Mouse (Mus musculus): ENCODE measurements around the gene Bckdha. TPM values are rescaled to one million over a fixed set of nuclear protein-coding genes. Genes with fewer than 3 reads are reported as not detected.

Gene Bckdha
- polyA plus RNA-seq, 1 experiment from 2014 or later: 47.0 TPM

GRCm38 (mm10) chr7:25676085-25676781, 17.5 kb upstream of the Bckdha start:
- Histone ChIP-seq H3K4me1 (ENCODE audit: control insufficient read depth, insufficient read depth, low read length) (peaks cover 12% of the 10 kb centered on the region; the same call in 1 of the 2 replicates), H3K9me3 (ENCODE audit: control insufficient read depth, low read length) (no peaks in the 10 kb centered on the region), H3K9ac (ENCODE audit: low read depth, low read length) (no peak overlapping the region), H3K27me3 (replicated peaks; ENCODE audit: control insufficient read depth, insufficient read depth, low read length) (peaks cover 36% of the 10 kb centered on the region), H3K4me3 (ENCODE audit: low read depth, low read length) (no peak overlapping the region), H3K36me3 (ENCODE audit: control insufficient read depth, insufficient read depth, low read length) (no peaks in the 10 kb centered on the region), H3K27ac (replicated peaks; ENCODE audit: low read depth, low read length) (no peak overlapping the region), H3K4me2 (ENCODE audit: low read depth, low read length) (0 out of 2 replicates have a peak overlapping the region, but pooled peaks have one; percentile 4)
- peak; percentile 19; the same call in 1 of the 2 replicates for ATAC-seq (ENCODE audit: low read depth)
- 53% methylated on average over 15 of the region's 15 CpGs for WGBS
- DNase-seq (ENCODE audit: low spot score): peak; percentile 79

GRCm38 (mm10) chr7:25675405-25675804, 16.6 kb upstream of the Bckdha start:
- H3K9me3 ChIP-seq (ENCODE audit: control insufficient read depth, low read length): no peaks in the 10 kb centered on the region
- 0 out of 2 replicates have a peak overlapping the region, but pooled peaks have one; percentile 28 for H3K4me3 ChIP-seq (ENCODE audit: low read depth, low read length)
- H3K27me3 ChIP-seq (replicated peaks; ENCODE audit: control insufficient read depth, insufficient read depth, low read length): peaks cover 36% of the 10 kb centered on the region
- no peaks in the 10 kb centered on the region for H3K36me3 ChIP-seq (ENCODE audit: control insufficient read depth, insufficient read depth, low read length)
- ATAC-seq (ENCODE audit: low read depth): no peak
- H3K4me1 ChIP-seq (ENCODE audit: control insufficient read depth, insufficient read depth, low read length): peaks cover 10% of the 10 kb centered on the region; the same call in 1 of the 2 replicates
- H3K27ac ChIP-seq (replicated peaks; ENCODE audit: low read depth, low read length): no peak overlapping the region
- H3K4me2 ChIP-seq (ENCODE audit: low read depth, low read length): peak overlapping the region; percentile 49; the same call in 1 of the 2 replicates
- DNase-seq (ENCODE audit: low spot score): no peak
- WGBS: 41% methylated on average over 6 of the region's 6 CpGs
- no peak overlapping the region; the same call in 1 of the 2 replicates for H3K9ac ChIP-seq (ENCODE audit: low read depth, low read length)

GRCm38 (mm10) chr7:25674719-25675300, 16.0 kb upstream of the Bckdha start, which contains the start of gene Tmem91:
Tmem91 (minus strand) TSS chr7:25675166.
- Histone ChIP-seq H3K27me3 (replicated peaks; ENCODE audit: control insufficient read depth, insufficient read depth, low read length) (peaks cover 36% of the 10 kb centered on the region), H3K9me3 (ENCODE audit: control insufficient read depth, low read length) (no peaks in the 10 kb centered on the region), H3K9ac (ENCODE audit: low read depth, low read length) (peak within 1 kb of the TSS; percentile 32), H3K27ac (replicated peaks; ENCODE audit: low read depth, low read length) (no peak within 1 kb of the TSS), H3K4me3 (ENCODE audit: low read depth, low read length) (peak within 1 kb of the TSS; percentile 28), H3K36me3 (ENCODE audit: control insufficient read depth, insufficient read depth, low read length) (no peaks in the 10 kb centered on the region), H3K4me2 (ENCODE audit: low read depth, low read length) (peak within 1 kb of the TSS; percentile 49), H3K4me1 (ENCODE audit: control insufficient read depth, insufficient read depth, low read length) (peaks cover 4% of the 10 kb centered on the region; the same call in 1 of the 2 replicates)
- peak; percentile 35; the same call in 1 of the 2 replicates for ATAC-seq (ENCODE audit: low read depth)
- DNase-seq (ENCODE audit: low spot score): no peak
- 2% methylated on average over 24 of the region's 29 CpGs for WGBS

GRCm38 (mm10) chr7:25674297-25674696, 15.5 kb upstream of the Bckdha start:
- peaks cover 36% of the 10 kb centered on the region for H3K27me3 ChIP-seq (replicated peaks; ENCODE audit: control insufficient read depth, insufficient read depth, low read length)
- peaks cover 4% of the 10 kb centered on the region; the same call in 1 of the 2 replicates for H3K4me1 ChIP-seq (ENCODE audit: control insufficient read depth, insufficient read depth, low read length)
- H3K9ac ChIP-seq (ENCODE audit: low read depth, low read length): no peak overlapping the region
- no peak for ATAC-seq (ENCODE audit: low read depth)
- no peak overlapping the region for H3K27ac ChIP-seq (replicated peaks; ENCODE audit: low read depth, low read length)
- WGBS: 24% methylated on average over 9 of the region's 9 CpGs
- peaks cover under 1% of the 10 kb centered on the region; the same call in 1 of the 2 replicates for H3K36me3 ChIP-seq (ENCODE audit: control insufficient read depth, insufficient read depth, low read length)
- H3K4me2 ChIP-seq (ENCODE audit: low read depth, low read length): peak overlapping the region; percentile 49; the same call in 1 of the 2 replicates
- DNase-seq (ENCODE audit: low spot score): no peak
- peak overlapping the region; percentile 28 for H3K4me3 ChIP-seq (ENCODE audit: low read depth, low read length)
- no peaks in the 10 kb centered on the region for H3K9me3 ChIP-seq (ENCODE audit: control insufficient read depth, low read length)

- peaks cover 4% of the 10 kb centered on the region; the same call in 1 of the 2 replicates for H3K4me1 ChIP-seq (ENCODE audit: control insufficient read depth, insufficient read depth, low read length)
- H3K4me3 ChIP-seq (ENCODE audit: low read depth, low read length): no peak overlapping the region
- no peak for ATAC-seq (ENCODE audit: low read depth)
- peaks cover 36% of the 10 kb centered on the region for H3K27me3 ChIP-seq (replicated peaks; ENCODE audit: control insufficient read depth, insufficient read depth, low read length)
- 51% methylated on average over 4 of the region's 4 CpGs for WGBS
- no peak for DNase-seq (ENCODE audit: low spot score)
- H3K9ac ChIP-seq (ENCODE audit: low read depth, low read length): no peak overlapping the region
- H3K9me3 ChIP-seq (ENCODE audit: control insufficient read depth, low read length): no peaks in the 10 kb centered on the region
- peaks cover 16% of the 10 kb centered on the region; the same call in 1 of the 2 replicates for H3K36me3 ChIP-seq (ENCODE audit: control insufficient read depth, insufficient read depth, low read length)
- H3K4me2 ChIP-seq (ENCODE audit: low read depth, low read length): no peak overlapping the region
- no peak overlapping the region for H3K27ac ChIP-seq (replicated peaks; ENCODE audit: low read depth, low read length)
Measured at GRCm38 (mm10) chr7:25672442-25672841, 13.7 kb upstream of the Bckdha start.

- Histone ChIP-seq H3K9me3 (ENCODE audit: control insufficient read depth, low read length) (no peaks in the 10 kb centered on the region), H3K4me2 (ENCODE audit: low read depth, low read length) (no peak overlapping the region), H3K27me3 (replicated peaks; ENCODE audit: control insufficient read depth, insufficient read depth, low read length) (peaks cover 34% of the 10 kb centered on the region), H3K4me1 (ENCODE audit: control insufficient read depth, insufficient read depth, low read length) (peaks cover 4% of the 10 kb centered on the region; the same call in 1 of the 2 replicates), H3K9ac (ENCODE audit: low read depth, low read length) (no peak overlapping the region), H3K4me3 (ENCODE audit: low read depth, low read length) (no peak overlapping the region), H3K27ac (replicated peaks; ENCODE audit: low read depth, low read length) (no peak overlapping the region), H3K36me3 (ENCODE audit: control insufficient read depth, insufficient read depth, low read length) (peaks cover 16% of the 10 kb centered on the region; the same call in 1 of the 2 replicates)
- ATAC-seq (ENCODE audit: low read depth): no peak
- 79% methylated on average over 2 of the region's 2 CpGs for WGBS
- DNase-seq (ENCODE audit: low spot score): no peak
Measured at GRCm38 (mm10) chr7:25671686-25672085, 12.9 kb upstream of the Bckdha start.

GRCm38 (mm10) chr7:25670096-25670495, 11.3 kb upstream of the Bckdha start:
- H3K27ac ChIP-seq (replicated peaks; ENCODE audit: low read depth, low read length): no peak overlapping the region
- no peak overlapping the region for H3K4me3 ChIP-seq (ENCODE audit: low read depth, low read length)
- no peaks in the 10 kb centered on the region for H3K9me3 ChIP-seq (ENCODE audit: control insufficient read depth, low read length)
- no peak for ATAC-seq (ENCODE audit: low read depth)
- peaks cover 22% of the 10 kb centered on the region for H3K27me3 ChIP-seq (replicated peaks; ENCODE audit: control insufficient read depth, insufficient read depth, low read length)
- DNase-seq (ENCODE audit: low spot score): no peak
- WGBS: 87% methylated on average over 4 of the region's 4 CpGs
- H3K36me3 ChIP-seq (ENCODE audit: control insufficient read depth, insufficient read depth, low read length): peaks cover 18% of the 10 kb centered on the region
- no peaks in the 10 kb centered on the region for H3K4me1 ChIP-seq (ENCODE audit: control insufficient read depth, insufficient read depth, low read length)
- H3K9ac ChIP-seq (ENCODE audit: low read depth, low read length): no peak overlapping the region
- H3K4me2 ChIP-seq (ENCODE audit: low read depth, low read length): no peak overlapping the region

- ATAC-seq (ENCODE audit: low read depth) (no peak), DNase-seq (ENCODE audit: low spot score) (no peak)
- no peaks in the 10 kb centered on the region for H3K9me3 ChIP-seq (ENCODE audit: control insufficient read depth, low read length)
- no peaks in the 10 kb centered on the region for H3K4me1 ChIP-seq (ENCODE audit: control insufficient read depth, insufficient read depth, low read length)
- H3K4me3 ChIP-seq (ENCODE audit: low read depth, low read length): no peak overlapping the region
- WGBS: 76% methylated on average over 9 of the region's 9 CpGs
- no peak overlapping the region for H3K9ac ChIP-seq (ENCODE audit: low read depth, low read length)
- peaks cover 17% of the 10 kb centered on the region for H3K27me3 ChIP-seq (replicated peaks; ENCODE audit: control insufficient read depth, insufficient read depth, low read length)
- no peak overlapping the region for H3K27ac ChIP-seq (replicated peaks; ENCODE audit: low read depth, low read length)
- no peak overlapping the region for H3K4me2 ChIP-seq (ENCODE audit: low read depth, low read length)
- peaks cover 22% of the 10 kb centered on the region for H3K36me3 ChIP-seq (ENCODE audit: control insufficient read depth, insufficient read depth, low read length)
Measured at GRCm38 (mm10) chr7:25669631-25670030, 10.8 kb upstream of the Bckdha start.

All from embryonic facial prominence, embryonic 14.5 days (tissue).